Mouse (Mus musculus): Measurements from ENCODE around the gene Ncor2. TPM values are rescaled to one million over a fixed set of nuclear protein-coding genes. Genes with fewer than 3 reads are reported as not detected.

The Ncor2 gene
- polyA plus RNA-seq, 1 experiment from 2014 or later = 34.9 TPM

DNA sequence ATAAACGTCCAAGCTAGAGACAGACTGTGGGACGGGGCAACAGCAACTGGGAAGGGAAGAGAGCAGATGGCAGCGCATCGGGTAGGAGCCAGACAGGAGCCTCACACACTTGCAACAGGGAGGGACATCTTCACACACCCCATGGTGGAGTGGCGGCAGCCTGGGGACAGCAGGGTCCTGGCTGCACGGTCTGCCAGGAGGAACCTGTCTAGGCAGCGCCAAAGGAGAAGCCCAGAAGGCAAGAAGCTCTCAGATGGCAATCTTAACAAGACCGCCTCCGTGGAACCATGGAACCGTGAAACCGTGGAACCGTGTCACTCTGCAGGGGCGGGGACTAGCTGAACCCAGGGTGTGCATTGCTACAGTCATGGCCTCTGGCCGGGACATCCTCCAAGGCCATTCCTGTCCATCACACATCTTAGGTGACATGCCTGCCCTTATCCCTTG, 50.1 kb downstream of the Ncor2 start:
- Histone ChIP-seq H3K4me3 (no peak overlapping the region), H3K36me3 (peaks cover 12% of the 10 kb centered on the region), H3K9ac (no peak overlapping the region), H3K27ac (no peak overlapping the region; the same call in 1 of the 2 replicates), H3K4me2 (replicated peaks) (no peak overlapping the region), H3K4me1 (peaks cover 89% of the 10 kb centered on the region), H3K27me3 (no peaks in the 10 kb centered on the region), H3K9me3 (no peaks in the 10 kb centered on the region)
- ATAC-seq (ENCODE audit: low FRiP score, low read depth) = no peak
- 72% methylated on average over 14 of the region's 14 CpGs for WGBS

DNA sequence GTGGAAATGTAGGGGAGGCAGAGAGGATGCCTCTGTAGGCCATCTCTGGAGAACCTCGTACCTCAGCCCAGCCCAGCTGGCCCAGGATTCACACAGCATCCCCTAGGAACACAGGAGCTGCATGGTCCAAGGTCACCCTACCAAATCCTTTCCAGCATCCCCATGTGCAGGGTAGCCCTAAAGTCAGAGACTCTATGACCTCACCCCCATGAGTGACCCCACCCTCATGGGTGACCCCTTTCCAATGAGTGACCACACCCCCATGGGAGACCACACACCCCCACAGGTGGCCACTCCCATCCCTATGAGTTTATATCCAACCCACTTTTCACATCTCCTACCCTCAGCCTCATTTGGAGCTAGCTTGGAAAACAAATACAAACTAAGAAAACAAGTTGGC, 51.1 kb downstream of the Ncor2 start:
- no peak overlapping the region for H3K4me2 ChIP-seq (replicated peaks)
- ATAC-seq (ENCODE audit: low FRiP score, low read depth) = no peak
- H3K27ac ChIP-seq = no peak overlapping the region
- no peak overlapping the region for H3K4me3 ChIP-seq
- H3K27me3 ChIP-seq = no peaks in the 10 kb centered on the region
- WGBS = 93% methylated on average over 1 of the region's 1 CpGs
- H3K4me1 ChIP-seq = peaks cover 87% of the 10 kb centered on the region
- H3K9ac ChIP-seq = no peak overlapping the region
- H3K36me3 ChIP-seq = peaks cover 21% of the 10 kb centered on the region
- no peaks in the 10 kb centered on the region for H3K9me3 ChIP-seq

GRCm38 (mm10) chr5:125127426-125127825, 51.6 kb downstream of the Ncor2 start:
- Histone ChIP-seq H3K9ac (no peak overlapping the region), H3K4me3 (no peak overlapping the region), H3K27me3 (no peaks in the 10 kb centered on the region), H3K9me3 (no peaks in the 10 kb centered on the region), H3K4me2 (replicated peaks) (no peak overlapping the region), H3K4me1 (peaks cover 82% of the 10 kb centered on the region), H3K27ac (no peak overlapping the region), H3K36me3 (peaks cover 26% of the 10 kb centered on the region)
- WGBS = 88% methylated on average over 4 of the region's 4 CpGs
- ATAC-seq (ENCODE audit: low FRiP score, low read depth) = no peak

- Histone ChIP-seq H3K4me3 (no peak overlapping the region), H3K36me3 (peaks cover 33% of the 10 kb centered on the region), H3K4me1 (peaks cover 77% of the 10 kb centered on the region), H3K9ac (peak overlapping the region; percentile 31; the same call in 1 of the 2 replicates), H3K4me2 (replicated peaks) (no peak overlapping the region), H3K27me3 (no peaks in the 10 kb centered on the region), H3K9me3 (no peaks in the 10 kb centered on the region), H3K27ac (no peak overlapping the region)
- WGBS = 77% methylated on average over 4 of the region's 4 CpGs
- ATAC-seq (ENCODE audit: low FRiP score, low read depth) = no peak
Observed at GRCm38 (mm10) chr5:125125966-125126464, 53.0 kb downstream of the Ncor2 start.

- H3K4me1 ChIP-seq = peaks cover 77% of the 10 kb centered on the region
Observed at GRCm38 (mm10) chr5:125125219-125125618, 53.8 kb downstream of the Ncor2 start.

DNA sequence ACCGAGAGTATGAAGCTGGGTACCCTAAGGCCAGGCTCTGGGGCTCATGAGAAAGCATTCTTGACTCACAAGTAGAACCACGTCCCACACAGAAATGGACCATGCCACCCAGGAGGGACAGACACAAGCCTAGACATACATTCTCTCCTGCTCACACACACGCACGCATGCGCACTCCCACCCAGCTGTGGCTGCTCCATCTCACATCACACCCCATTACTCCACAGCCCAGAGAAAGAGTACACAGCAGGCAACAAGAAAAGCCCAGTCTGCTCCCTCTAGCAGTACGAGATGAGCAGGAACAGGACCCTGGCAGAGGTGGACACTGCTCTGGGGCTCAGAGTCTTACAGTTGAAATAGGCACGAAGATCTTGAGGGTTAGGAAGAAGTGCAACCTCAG, 55.0 kb downstream of the Ncor2 start:
- H3K36me3 ChIP-seq = peaks cover 51% of the 10 kb centered on the region
- peaks cover 70% of the 10 kb centered on the region for H3K4me1 ChIP-seq
- no peaks in the 10 kb centered on the region for H3K27me3 ChIP-seq
- no peaks in the 10 kb centered on the region for H3K9me3 ChIP-seq
- ATAC-seq (ENCODE audit: low FRiP score, low read depth) = no peak
- H3K9ac ChIP-seq = no peak overlapping the region
- peak overlapping the region; percentile 6; the same call in 1 of the 2 replicates for H3K27ac ChIP-seq
- no peak overlapping the region for H3K4me3 ChIP-seq
- no peak overlapping the region for H3K4me2 ChIP-seq (replicated peaks)
- 73% methylated on average over 7 of the region's 7 CpGs for WGBS

More at GRCm38 (mm10) chr5:125125219-125125618, 53.8 kb downstream of the Ncor2 start:
- Histone ChIP-seq H3K36me3 (peaks cover 41% of the 10 kb centered on the region), H3K27ac (no peak overlapping the region), H3K4me3 (no peak overlapping the region), H3K27me3 (no peaks in the 10 kb centered on the region), H3K4me2 (replicated peaks) (no peak overlapping the region), H3K9me3 (no peaks in the 10 kb centered on the region), H3K9ac (peak overlapping the region; percentile 26)
- ATAC-seq (ENCODE audit: low FRiP score, low read depth) = no peak
- 81% methylated on average over 3 of the region's 3 CpGs for WGBS

DNA sequence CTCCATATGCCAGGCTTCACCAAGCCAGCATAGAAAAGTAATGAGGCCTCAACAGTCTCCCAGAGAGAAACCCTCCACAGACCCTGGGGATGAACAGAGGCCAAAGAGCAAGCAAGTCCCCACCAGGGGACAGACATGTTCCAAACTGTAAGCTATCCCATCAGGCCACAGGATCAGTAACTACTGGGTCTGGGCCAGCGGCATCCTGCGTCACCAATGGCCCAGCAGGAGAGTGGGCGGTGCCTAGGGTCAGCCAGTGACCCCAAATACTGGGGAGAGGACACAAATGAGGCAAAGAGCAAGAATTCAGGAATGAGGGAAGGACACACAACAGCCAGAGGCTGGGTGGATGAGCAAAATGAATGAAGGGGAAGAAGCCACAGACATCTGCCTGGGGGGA, 55.8 kb downstream of the Ncor2 start:
- no peak overlapping the region for H3K27ac ChIP-seq
- H3K9ac ChIP-seq = no peak overlapping the region
- 70% methylated on average over 3 of the region's 3 CpGs for WGBS
- ATAC-seq (ENCODE audit: low FRiP score, low read depth) = no peak
- H3K4me1 ChIP-seq = peaks cover 62% of the 10 kb centered on the region
- no peaks in the 10 kb centered on the region for H3K9me3 ChIP-seq
- no peaks in the 10 kb centered on the region for H3K27me3 ChIP-seq
- peaks cover 59% of the 10 kb centered on the region for H3K36me3 ChIP-seq
- H3K4me2 ChIP-seq (replicated peaks) = no peak overlapping the region
- no peak overlapping the region for H3K4me3 ChIP-seq

DNA sequence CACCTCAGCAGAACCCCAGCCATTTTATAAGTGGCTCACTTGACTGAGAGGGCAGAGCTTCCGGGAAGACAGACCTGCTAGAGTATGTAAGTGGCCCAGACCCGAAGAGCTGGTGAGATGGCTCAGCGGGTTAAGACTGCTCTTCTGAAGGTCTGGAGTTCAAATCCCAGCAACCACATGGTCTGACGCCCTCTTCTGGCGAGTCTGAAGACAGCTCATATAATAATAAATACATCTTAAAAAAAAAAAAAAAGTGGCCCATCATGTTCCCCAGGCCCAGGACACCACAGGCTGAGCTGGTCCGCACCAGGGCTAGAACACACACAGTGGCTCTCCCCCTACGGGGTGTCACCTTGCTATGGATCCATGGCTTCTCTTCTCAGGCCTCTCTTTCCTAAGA, 56.5 kb downstream of the Ncor2 start:
- H3K4me1 ChIP-seq = peaks cover 55% of the 10 kb centered on the region
- ATAC-seq (ENCODE audit: low FRiP score, low read depth) = no peak
- WGBS = 81% methylated on average over 7 of the region's 7 CpGs
- peaks cover 66% of the 10 kb centered on the region for H3K36me3 ChIP-seq
- no peak overlapping the region for H3K27ac ChIP-seq
- no peaks in the 10 kb centered on the region for H3K9me3 ChIP-seq
- H3K9ac ChIP-seq = no peak overlapping the region
- H3K27me3 ChIP-seq = no peaks in the 10 kb centered on the region
- H3K4me3 ChIP-seq = no peak overlapping the region
- no peak overlapping the region for H3K4me2 ChIP-seq (replicated peaks)

DNA sequence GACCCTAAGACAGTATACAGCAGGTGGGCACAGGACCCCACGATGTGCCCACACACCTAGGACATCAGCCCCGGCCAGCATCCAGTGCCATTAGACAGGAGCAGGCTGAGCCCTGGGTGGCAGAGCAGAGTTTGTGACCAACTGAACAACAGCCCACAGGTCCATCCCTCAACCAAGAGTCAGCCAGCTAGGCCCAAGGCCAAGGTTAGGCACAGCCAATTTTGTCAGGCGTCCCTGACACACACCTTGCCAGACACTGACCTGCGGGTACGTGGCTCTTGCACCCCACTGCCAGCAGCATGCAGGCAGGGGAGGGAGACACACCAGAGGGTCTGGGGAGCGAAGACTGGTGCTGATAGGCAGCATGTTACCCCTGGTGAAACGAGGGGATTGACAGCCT, 57.0 kb downstream of the Ncor2 start:
- Histone ChIP-seq H3K4me2 (replicated peaks) (no peak overlapping the region), H3K27ac (no peak overlapping the region), H3K36me3 (peaks cover 70% of the 10 kb centered on the region), H3K9ac (no peak overlapping the region), H3K4me1 (peaks cover 55% of the 10 kb centered on the region), H3K4me3 (no peak overlapping the region), H3K27me3 (no peaks in the 10 kb centered on the region), H3K9me3 (no peaks in the 10 kb centered on the region)
- 86% methylated on average over 7 of the region's 7 CpGs for WGBS
- ATAC-seq (ENCODE audit: low FRiP score, low read depth) = no peak

DNA sequence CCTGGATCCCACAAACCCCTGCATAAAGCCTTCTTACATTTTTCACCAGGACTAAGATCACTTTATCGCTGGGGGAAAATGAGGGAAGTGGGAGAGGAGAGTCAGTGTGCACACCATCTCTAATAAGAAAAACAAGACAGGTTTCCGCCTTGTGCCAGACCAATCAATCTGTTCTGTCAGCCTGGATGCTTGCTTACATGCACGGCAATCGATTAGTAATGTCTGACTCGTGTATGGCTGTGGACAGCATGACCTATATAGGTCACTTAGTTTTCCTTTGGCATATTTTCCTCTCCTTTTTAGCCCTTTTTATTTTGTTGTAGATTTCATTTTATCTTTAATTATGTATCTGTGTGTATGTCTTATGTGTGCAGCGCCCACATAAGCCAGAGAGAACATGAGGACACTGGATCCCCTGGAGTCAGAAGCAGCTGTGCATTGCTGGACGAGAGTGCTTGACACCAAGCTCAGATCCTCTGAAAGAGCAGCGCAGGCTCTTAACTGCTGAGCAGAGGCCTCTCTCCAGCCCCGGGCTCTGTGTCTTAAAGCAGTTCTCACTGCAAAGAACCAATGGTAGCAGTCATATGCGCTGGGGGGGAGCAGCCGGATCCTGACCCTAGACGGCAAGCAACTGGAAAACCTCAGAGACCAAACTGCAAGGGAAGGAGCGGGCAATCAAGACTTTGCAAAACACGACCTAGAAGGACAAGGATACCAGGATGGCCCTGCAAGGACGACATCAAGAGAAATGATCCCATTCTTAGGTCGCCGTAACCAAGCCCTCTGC, 58.3 kb downstream of the Ncor2 start:
- H3K36me3 ChIP-seq = peaks cover 84% of the 10 kb centered on the region
- peaks cover 46% of the 10 kb centered on the region for H3K4me1 ChIP-seq
- no peak overlapping the region for H3K4me2 ChIP-seq (replicated peaks)
- H3K9ac ChIP-seq = no peak overlapping the region; the same call in 1 of the 2 replicates
- H3K27me3 ChIP-seq = no peaks in the 10 kb centered on the region
- WGBS = 76% methylated on average over 17 of the region's 17 CpGs
- H3K9me3 ChIP-seq = no peaks in the 10 kb centered on the region
- no peak overlapping the region for H3K4me3 ChIP-seq
- peak overlapping the region; percentile 15; the same call in 1 of the 2 replicates for H3K27ac ChIP-seq
- ATAC-seq (ENCODE audit: low FRiP score, low read depth) = no peak

- Histone ChIP-seq H3K9me3 (peaks cover 4% of the 10 kb centered on the region; the same call in 1 of the 2 replicates), H3K4me2 (replicated peaks) (no peak overlapping the region), H3K27me3 (no peaks in the 10 kb centered on the region), H3K36me3 (peaks cover 86% of the 10 kb centered on the region), H3K4me3 (no peak overlapping the region), H3K4me1 (peaks cover 46% of the 10 kb centered on the region), H3K9ac (no peak overlapping the region), H3K27ac (no peak overlapping the region)
- WGBS = 91% methylated on average over 5 of the region's 5 CpGs
- ATAC-seq (ENCODE audit: low FRiP score, low read depth) = no peak
Observed at GRCm38 (mm10) chr5:125117238-125117637, 61.8 kb downstream of the Ncor2 start.

GRCm38 (mm10) chr5:125113029-125113428, 66.0 kb downstream of the Ncor2 start:
- Histone ChIP-seq H3K4me2 (replicated peaks) (peak overlapping the region; percentile 16; the same call in 1 of the 2 replicates), H3K9ac (peak overlapping the region; percentile 35), H3K9me3 (peaks cover 4% of the 10 kb centered on the region; the same call in 1 of the 2 replicates), H3K27me3 (no peaks in the 10 kb centered on the region), H3K27ac (peak overlapping the region; percentile 84), H3K4me3 (no peak overlapping the region), H3K36me3 (peaks cover 77% of the 10 kb centered on the region), H3K4me1 (peaks cover 49% of the 10 kb centered on the region)
- WGBS = 33% methylated on average over 5 of the region's 5 CpGs
- peak; percentile 71 for ATAC-seq (ENCODE audit: low FRiP score, low read depth)

Data from limb, embryonic 13.5 days (tissue).